Mouse (Mus musculus) lung, embryonic 16.5 days (tissue): ENCODE results near the gene Nphp1. TPM values are rescaled to one million over a fixed set of nuclear protein-coding genes. Genes with fewer than 3 reads are reported as not detected.
A peak's percentile ranks its signal among the peaks of the same experiment; 100 is the strongest.

Experiments used
- ATAC-seq: fragments of 200-750 bp; cut with Nextera tagmentation; 2 replicates; pipeline ENCODE4 v1.8.0; 2017; ENCODE audit warnings: low read depth, mild to moderate bottlenecking, moderate library complexity
- H3K27ac ChIP-seq: fragments of 300-500 bp; sonication (generic); 2 replicates; pipeline ENCODE4 v1.5.1; 2014; ENCODE audit warnings: mild to moderate bottlenecking, control low read depth, low read length
- H3K27me3 ChIP-seq: fragments of 300-500 bp; sonication (generic); 2 replicates; pipeline ENCODE4 v1.6.1; 2014; ENCODE audit warnings: low read depth, low read length, mixed read lengths; ENCODE audit not compliant: control insufficient read depth, insufficient read depth
- H3K36me3 ChIP-seq: fragments of 300-500 bp; sonication (generic); 2 replicates; pipeline ENCODE4 v1.6.1; 2014; ENCODE audit warnings: low read length; ENCODE audit not compliant: control insufficient read depth, insufficient read depth
- H3K4me1 ChIP-seq: fragments of 300-500 bp; sonication (generic); replicated peaks from 2 replicates; pipeline ENCODE4 v1.6.1; 2014; ENCODE audit warnings: low read length, mixed read lengths; ENCODE audit not compliant: control insufficient read depth, insufficient read depth
- H3K4me2 ChIP-seq: fragments of 300-500 bp; sonication (generic); 2 replicates; pipeline ENCODE4 v1.6.1; 2014; ENCODE audit warnings: low read depth, low read length, control low read depth
- H3K4me3 ChIP-seq: fragments of 300-500 bp; sonication (generic); 2 replicates; pipeline ENCODE4 v1.5.1; 2014; ENCODE audit warnings: mild to moderate bottlenecking, low read length, control low read depth
- H3K9ac ChIP-seq: fragments of 300-500 bp; sonication (generic); 2 replicates; pipeline ENCODE4 v1.6.1; 2014; ENCODE audit warnings: low read length, control low read depth
- H3K9me3 ChIP-seq: fragments of 300-500 bp; sonication (generic); 2 replicates; pipeline ENCODE4 v1.6.1; 2016; ENCODE audit warnings: low read length; ENCODE audit not compliant: control insufficient read depth
- WGBS: fragments of 180-500 bp; shearing (Covaris S2); extraction: QIAGEN DNeasy Blood & Tissue Kit; methylation state at CpG from one replicate; pipeline ENCODE4 v1.1.7; 2014; 5-methylcytosine and 5-hydroxymethylcytosine counted together
- polyA plus RNA-seq: library from polyadenylated mRNA; unstranded; fragments of >200 nt; fragmentation: Nextera tagmentation; extraction: Ambion mirVana; gene quantifications from 2 replicates; pipeline ENCODE4 v1.2.1, GENCODE M21; 2015

Gene Nphp1
- polyA plus RNA-seq, 1 experiment from 2014 or later: 41.5 TPM

GRCm38 (mm10) chr2:127734889-127735288, 53.8 kb downstream of the Nphp1 start:
- H3K36me3 ChIP-seq: no peaks in the 10 kb centered on the region
- H3K27ac ChIP-seq: no peak overlapping the region
- H3K4me2 ChIP-seq: no peak overlapping the region
- no peaks in the 10 kb centered on the region for H3K27me3 ChIP-seq
- no peak for ATAC-seq
- no peaks in the 10 kb centered on the region for H3K9me3 ChIP-seq
- no peak overlapping the region for H3K9ac ChIP-seq
- H3K4me3 ChIP-seq: no peak overlapping the region
- WGBS: 66% methylated on average over 5 of the region's 5 CpGs
- peaks cover 7% of the 10 kb centered on the region for H3K4me1 ChIP-seq

- peak; percentile 34; the same call in 1 of the 2 replicates for ATAC-seq
- H3K4me1 ChIP-seq: peaks cover 13% of the 10 kb centered on the region
- no peaks in the 10 kb centered on the region for H3K27me3 ChIP-seq
- H3K9me3 ChIP-seq: no peaks in the 10 kb centered on the region
- no peak overlapping the region for H3K4me3 ChIP-seq
- WGBS: 50% methylated on average over 7 of the region's 7 CpGs
- H3K9ac ChIP-seq: no peak overlapping the region
- H3K36me3 ChIP-seq: no peaks in the 10 kb centered on the region
- no peak overlapping the region for H3K4me2 ChIP-seq
- H3K27ac ChIP-seq: no peak overlapping the region
Measured at GRCm38 (mm10) chr2:127730301-127730997, 58.2 kb downstream of the Nphp1 start.

GRCm38 (mm10) chr2:127729671-127730070, 59.0 kb downstream of the Nphp1 start, which contains the start of gene Mall:
Mall (minus strand) TSS chr2:127729932.
- peak within 1 kb of the TSS; percentile 28 for H3K4me3 ChIP-seq
- no peaks in the 10 kb centered on the region for H3K9me3 ChIP-seq
- H3K9ac ChIP-seq: peak within 1 kb of the TSS; percentile 36
- peaks cover 13% of the 10 kb centered on the region for H3K4me1 ChIP-seq
- H3K4me2 ChIP-seq: peak within 1 kb of the TSS; percentile 53
- WGBS: 2% methylated on average over 26 of the region's 26 CpGs
- H3K27me3 ChIP-seq: no peaks in the 10 kb centered on the region
- no peaks in the 10 kb centered on the region for H3K36me3 ChIP-seq
- ATAC-seq: peak; percentile 35; the same call in 1 of the 2 replicates
- no peak within 1 kb of the TSS for H3K27ac ChIP-seq

- peak; percentile 54 for ATAC-seq
- Histone ChIP-seq H3K27ac (peak overlapping the region; percentile 19; the same call in 1 of the 2 replicates), H3K4me1 (peaks cover 13% of the 10 kb centered on the region), H3K4me3 (no peak overlapping the region; the same call in 1 of the 2 replicates), H3K27me3 (no peaks in the 10 kb centered on the region), H3K36me3 (no peaks in the 10 kb centered on the region), H3K4me2 (peak overlapping the region; percentile 53; the same call in 1 of the 2 replicates), H3K9ac (no peak overlapping the region; the same call in none of the 2 replicates), H3K9me3 (no peaks in the 10 kb centered on the region)
- WGBS: 40% methylated on average over 15 of the region's 15 CpGs
Measured at GRCm38 (mm10) chr2:127728661-127729450, 59.8 kb downstream of the Nphp1 start.

GRCm38 (mm10) chr2:127728146-127728545, 60.6 kb downstream of the Nphp1 start:
- Histone ChIP-seq H3K4me3 (no peak overlapping the region), H3K27me3 (no peaks in the 10 kb centered on the region), H3K36me3 (no peaks in the 10 kb centered on the region), H3K4me2 (no peak overlapping the region), H3K9me3 (no peaks in the 10 kb centered on the region), H3K9ac (no peak overlapping the region), H3K27ac (no peak overlapping the region; the same call in 1 of the 2 replicates), H3K4me1 (peaks cover 19% of the 10 kb centered on the region)
- 53% methylated on average over 6 of the region's 6 CpGs for WGBS
- no peak for ATAC-seq

GRCm38 (mm10) chr2:127723193-127723592, 65.5 kb downstream of the Nphp1 start:
- H3K4me3 ChIP-seq: no peak overlapping the region
- no peak for ATAC-seq
- WGBS: 53% methylated on average over 4 of the region's 4 CpGs
- no peaks in the 10 kb centered on the region for H3K36me3 ChIP-seq
- peaks cover 21% of the 10 kb centered on the region for H3K4me1 ChIP-seq
- no peaks in the 10 kb centered on the region for H3K27me3 ChIP-seq
- peak overlapping the region; percentile 92 for H3K27ac ChIP-seq
- no peaks in the 10 kb centered on the region for H3K9me3 ChIP-seq
- no peak overlapping the region for H3K9ac ChIP-seq
- H3K4me2 ChIP-seq: no peak overlapping the region

- no peak overlapping the region for H3K9ac ChIP-seq
- peak overlapping the region; percentile 92 for H3K27ac ChIP-seq
- no peaks in the 10 kb centered on the region for H3K27me3 ChIP-seq
- no peak overlapping the region for H3K4me2 ChIP-seq
- no peaks in the 10 kb centered on the region for H3K9me3 ChIP-seq
- no peak overlapping the region for H3K4me3 ChIP-seq
- 22% methylated on average over 7 of the region's 7 CpGs for WGBS
- peak; percentile 97 for ATAC-seq
- no peaks in the 10 kb centered on the region for H3K36me3 ChIP-seq
- peaks cover 21% of the 10 kb centered on the region for H3K4me1 ChIP-seq
Measured at GRCm38 (mm10) chr2:127722176-127722892, 66.4 kb downstream of the Nphp1 start.

- no peak overlapping the region for H3K9ac ChIP-seq
- H3K4me1 ChIP-seq: peaks cover 21% of the 10 kb centered on the region
- H3K27ac ChIP-seq: no peak overlapping the region
- no peaks in the 10 kb centered on the region for H3K36me3 ChIP-seq
- WGBS: 65% methylated on average over 8 of the region's 8 CpGs
- H3K4me3 ChIP-seq: no peak overlapping the region
- H3K4me2 ChIP-seq: no peak overlapping the region
- no peak for ATAC-seq
- H3K9me3 ChIP-seq: no peaks in the 10 kb centered on the region
- H3K27me3 ChIP-seq: no peaks in the 10 kb centered on the region
Measured at GRCm38 (mm10) chr2:127718839-127719468, 69.7 kb downstream of the Nphp1 start.
